Mouse (Mus musculus) splenic B cell, adult 2 months (primary cell): ENCODE results near the gene Strip2.

Experiments
- DNase-seq: peaks from one replicate; pipeline ENCODE4 v3.0.0-alpha.2; 2011; ENCODE audit warnings: low read depth, low spot score
- H3K27me3 ChIP-seq: 2 replicates; pipeline ENCODE4 v1.6.1; 2012; ENCODE audit warnings: mild to moderate bottlenecking, low read length, moderate library complexity, mixed read lengths; ENCODE audit not compliant: control insufficient read depth, poor library complexity, insufficient read depth, severe bottlenecking
- H3K36me3 ChIP-seq: 2 replicates; pipeline ENCODE4 v1.6.1; 2012; ENCODE audit warnings: mild to moderate bottlenecking, low read length, moderate library complexity, mixed read lengths; ENCODE audit not compliant: control insufficient read depth, poor library complexity, insufficient read depth, severe bottlenecking

The Strip2 gene

GRCm38 (mm10) chr6:30005851-30006250 is 89.0 kb downstream of the Strip2 start:
- Histone ChIP-seq H3K27me3 (no peaks in the 10 kb centered on the region), H3K36me3 (no peaks in the 10 kb centered on the region)
- DNase-seq: no peak

GRCm38 (mm10) chr6:30009204-30009603 is 92.4 kb downstream of the Strip2 start:
- Histone ChIP-seq H3K27me3 (no peaks in the 10 kb centered on the region), H3K36me3 (no peaks in the 10 kb centered on the region)
- DNase-seq: no peak
